Mouse (Mus musculus) embryonic facial prominence, embryonic 13.5 days (tissue): ENCODE results near the gene Rpl35a. TPM values are rescaled to one million over a fixed set of nuclear protein-coding genes. Genes with fewer than 3 reads are reported as not detected.
A peak's percentile ranks its signal among the peaks of the same experiment; 100 is the strongest.
"Not testable (repeated sequence)": the region's sequence is repeated elsewhere in the genome, so short reads cannot be mapped to it uniquely, and the experiment has no call there.

Source experiments
- ATAC-seq: fragments of 200-750 bp; cut with Nextera tagmentation; 2 replicates; pipeline ENCODE4 v1.8.0; 2017; ENCODE audit warnings: low read depth; ENCODE audit not compliant: insufficient number of reproducible peaks, insufficient read depth, low FRiP score, low TSS enrichment
- H3K27ac ChIP-seq: fragments of 300-500 bp; sonication (generic); 2 replicates; pipeline ENCODE4 v1.5.1; 2015; ENCODE audit warnings: moderate library complexity, mild to moderate bottlenecking, inconsistent platforms
- H3K27me3 ChIP-seq: fragments of 300-500 bp; sonication (generic); 2 replicates; pipeline ENCODE4 v1.6.1; 2015; ENCODE audit warnings: mild to moderate bottlenecking, inconsistent platforms
- H3K36me3 ChIP-seq: fragments of 300-500 bp; sonication (generic); 2 replicates; pipeline ENCODE4 v1.6.1; 2015; ENCODE audit warnings: mild to moderate bottlenecking, inconsistent platforms
- H3K4me1 ChIP-seq: fragments of 300-500 bp; sonication (generic); 2 replicates; pipeline ENCODE4 v1.6.1; 2015; ENCODE audit warnings: inconsistent platforms
- H3K4me2 ChIP-seq: fragments of 300-500 bp; sonication (generic); 2 replicates; pipeline ENCODE4 v1.6.1; 2015; ENCODE audit warnings: moderate library complexity, mild to moderate bottlenecking, inconsistent platforms
- H3K4me3 ChIP-seq: fragments of 300-500 bp; sonication (generic); 2 replicates; pipeline ENCODE4 v1.5.1; 2015; ENCODE audit warnings: mild to moderate bottlenecking, inconsistent platforms
- H3K9ac ChIP-seq: fragments of 300-500 bp; sonication (generic); 2 replicates; pipeline ENCODE4 v1.6.1; 2015; ENCODE audit warnings: mild to moderate bottlenecking, inconsistent platforms
- H3K9me3 ChIP-seq: fragments of 300-500 bp; sonication (generic); 2 replicates; pipeline ENCODE4 v1.6.1; 2016; ENCODE audit warnings: inconsistent platforms
- WGBS: fragments of 180-500 bp; shearing (Covaris S2); methylation state at CpG from one replicate; pipeline ENCODE4 v1.1.7; 2015; ENCODE audit warnings: mixed read lengths; 5-methylcytosine and 5-hydroxymethylcytosine counted together
- polyA plus RNA-seq: library from polyadenylated mRNA; unstranded; fragments of >200 nt; fragmentation: Nextera tagmentation; extraction: Ambion mirVana; gene quantifications from 2 replicates; pipeline ENCODE4 v1.2.1, GENCODE M21; 2015

Rpl35a gene
- polyA plus RNA-seq, 1 experiment from 2014 or later, result 1,031 TPM

DNA sequence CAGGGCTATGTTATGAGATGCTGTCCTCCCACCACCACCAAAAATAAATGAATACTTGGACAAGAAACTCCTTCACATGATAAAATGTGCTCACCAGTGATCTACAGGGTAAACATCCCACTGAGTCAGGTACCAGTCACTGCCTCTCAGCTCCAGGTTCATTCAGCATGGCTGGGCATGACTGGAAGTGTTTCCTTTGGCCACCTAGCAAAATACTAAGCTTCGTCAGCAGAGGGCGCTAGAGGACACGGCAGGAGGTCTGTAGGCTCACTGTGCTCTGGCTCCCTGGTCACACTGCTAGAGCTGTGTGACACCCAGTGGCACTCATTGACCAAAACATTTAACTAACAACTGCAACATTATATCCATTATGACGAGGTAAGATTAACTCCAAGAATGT lies 32.5 kb upstream of the Rpl35a start:
- 4% methylated on average over 4 of the region's 4 CpGs for WGBS
- Histone ChIP-seq H3K9me3 (no peaks in the 10 kb centered on the region), H3K4me3 (no peak overlapping the region), H3K27ac (no peak overlapping the region), H3K4me2 (no peak overlapping the region), H3K27me3 (no peaks in the 10 kb centered on the region), H3K4me1 (0 out of 2 replicates have a peak, but pooled peaks cover 4% of the 10 kb centered on the region), H3K36me3 (no peaks in the 10 kb centered on the region), H3K9ac (no peak overlapping the region)
- no peak for ATAC-seq

- WGBS, result 58% methylated on average over 8 of the region's 8 CpGs
- no peaks in the 10 kb centered on the region for H3K9me3 ChIP-seq
- ATAC-seq, result no peak
- H3K36me3 ChIP-seq, result no peaks in the 10 kb centered on the region
- no peak overlapping the region for H3K27ac ChIP-seq
- 0 out of 2 replicates have a peak overlapping the region, but pooled peaks have one; percentile 22 for H3K9ac ChIP-seq
- 0 out of 2 replicates have a peak, but pooled peaks cover 4% of the 10 kb centered on the region for H3K4me1 ChIP-seq
- no peak overlapping the region for H3K4me2 ChIP-seq
- H3K4me3 ChIP-seq, result no peak overlapping the region
- H3K27me3 ChIP-seq, result no peaks in the 10 kb centered on the region
Measured at GRCm38 (mm10) chr16:33024456-33025104, 31.7 kb upstream of the Rpl35a start.

DNA sequence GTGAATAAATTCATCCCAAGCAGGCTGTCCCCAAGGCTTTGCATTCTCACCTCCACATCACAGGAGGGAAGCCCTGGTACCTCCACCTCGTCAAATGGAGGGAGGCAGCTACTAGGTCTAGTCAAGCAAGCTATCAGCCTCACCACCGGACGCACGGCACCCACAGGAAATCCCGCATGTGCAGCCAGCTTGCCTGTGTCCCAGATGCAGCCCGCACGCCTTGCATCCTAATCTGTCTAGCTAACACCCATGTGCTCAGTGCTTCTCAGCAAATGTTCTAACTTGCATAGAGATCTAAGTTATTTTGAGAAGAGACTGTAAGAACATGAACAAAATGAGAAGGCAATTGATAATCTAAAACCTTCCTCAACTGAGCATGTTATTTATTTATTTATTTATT lies 29.9 kb upstream of the Rpl35a start:
- H3K4me1 ChIP-seq, result 0 out of 2 replicates have a peak, but pooled peaks cover 4% of the 10 kb centered on the region
- H3K4me2 ChIP-seq, result no peak overlapping the region
- no peak overlapping the region for H3K9ac ChIP-seq
- ATAC-seq, result no peak
- H3K27ac ChIP-seq, result no peak overlapping the region
- WGBS, result 83% methylated on average over 7 of the region's 7 CpGs
- H3K9me3 ChIP-seq, result no peaks in the 10 kb centered on the region
- no peaks in the 10 kb centered on the region for H3K27me3 ChIP-seq
- H3K4me3 ChIP-seq, result no peak overlapping the region
- H3K36me3 ChIP-seq, result no peaks in the 10 kb centered on the region

DNA sequence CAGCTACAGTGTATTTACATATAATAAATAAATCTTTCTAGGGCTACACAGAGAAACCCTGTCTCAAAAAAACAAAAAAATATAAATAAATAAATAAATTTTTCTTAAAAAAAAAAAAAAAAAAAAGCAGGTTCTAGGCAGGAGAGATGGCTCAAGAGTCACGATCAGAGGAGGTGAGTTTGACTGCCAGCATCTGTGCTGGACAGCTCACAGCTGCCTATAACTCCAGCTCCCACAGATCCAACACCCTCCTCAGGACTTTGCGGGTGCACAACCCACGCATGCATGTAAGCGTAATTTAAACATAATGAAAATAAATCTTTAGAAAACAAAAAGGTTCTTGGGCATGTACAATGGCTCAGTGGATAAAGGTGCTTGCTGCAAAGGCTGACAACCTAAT lies 20.2 kb upstream of the Rpl35a start:
- Histone ChIP-seq H3K27ac (no peak overlapping the region), H3K4me1 (peaks cover 4% of the 10 kb centered on the region; the same call in 1 of the 2 replicates), H3K36me3 (no peaks in the 10 kb centered on the region), H3K9me3 (no peaks in the 10 kb centered on the region), H3K9ac (no peak overlapping the region), H3K4me2 (no peak overlapping the region), H3K4me3 (no peak overlapping the region), H3K27me3 (no peaks in the 10 kb centered on the region)
- 68% methylated on average over 4 of the region's 4 CpGs for WGBS
- ATAC-seq, result no peak

GRCm38 (mm10) chr16:33042682-33043081 lies 13.6 kb upstream of the Rpl35a start:
- Histone ChIP-seq H3K27ac (no peak overlapping the region), H3K4me1 (no peaks in the 10 kb centered on the region), H3K9ac (no peak overlapping the region), H3K9me3 (no peaks in the 10 kb centered on the region), H3K36me3 (no peaks in the 10 kb centered on the region), H3K4me2 (no peak overlapping the region), H3K4me3 (no peak overlapping the region), H3K27me3 (no peaks in the 10 kb centered on the region)
- no peak for ATAC-seq
- 89% methylated on average over 1 of the region's 1 CpGs for WGBS

DNA sequence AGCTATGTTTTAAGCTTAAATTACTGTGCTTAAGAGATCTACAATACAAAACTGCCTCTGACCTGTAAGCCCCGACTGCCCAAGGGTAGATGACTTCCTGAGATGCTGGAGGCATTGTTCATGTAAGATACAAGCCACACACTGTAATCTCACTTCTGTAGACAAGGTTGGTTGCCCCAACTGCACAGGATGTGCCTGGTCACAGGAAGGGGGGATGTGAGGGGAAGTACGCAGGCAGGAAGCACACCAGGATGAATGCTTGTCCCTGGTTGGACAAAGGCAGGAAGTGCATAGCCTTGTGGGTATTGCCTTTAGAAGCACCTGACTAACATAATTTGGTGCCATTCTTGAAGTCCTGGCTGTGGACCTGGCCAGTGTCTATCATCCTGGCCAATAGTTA lies 13.0 kb upstream of the Rpl35a start:
- no peaks in the 10 kb centered on the region for H3K36me3 ChIP-seq
- H3K9ac ChIP-seq, result no peak overlapping the region
- H3K9me3 ChIP-seq, result no peaks in the 10 kb centered on the region
- H3K4me2 ChIP-seq, result no peak overlapping the region
- WGBS, result 71% methylated on average over 2 of the region's 2 CpGs
- H3K27me3 ChIP-seq, result no peaks in the 10 kb centered on the region
- no peak overlapping the region for H3K4me3 ChIP-seq
- no peak overlapping the region for H3K27ac ChIP-seq
- no peaks in the 10 kb centered on the region for H3K4me1 ChIP-seq
- no peak for ATAC-seq

DNA sequence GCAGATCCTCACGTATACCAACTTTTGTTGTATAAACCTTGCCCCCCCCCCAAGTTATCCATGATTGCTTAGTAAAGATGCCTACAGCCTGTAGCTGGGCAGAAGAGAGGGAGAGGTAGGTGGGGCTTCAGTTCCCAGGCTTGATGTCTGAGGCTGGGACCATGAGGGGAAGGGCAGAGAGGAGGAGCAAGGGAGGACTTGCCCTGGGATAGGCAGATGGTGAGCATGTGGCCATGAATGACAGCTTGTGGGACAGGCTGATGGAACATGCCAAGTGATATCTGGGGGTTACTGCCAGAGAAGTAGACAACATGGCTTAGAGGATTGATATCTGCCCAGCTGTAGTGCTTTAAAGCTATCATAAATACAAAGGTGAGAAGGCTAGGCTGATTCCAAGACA lies 8.2 kb upstream of the Rpl35a start:
- no peak overlapping the region for H3K9ac ChIP-seq
- ATAC-seq, result no peak
- WGBS, result 80% methylated on average over 1 of the region's 1 CpGs

GRCm38 (mm10) chr16:33048686-33049085 lies 7.6 kb upstream of the Rpl35a start:
- H3K4me2 ChIP-seq, result no peak overlapping the region
- no peaks in the 10 kb centered on the region for H3K4me1 ChIP-seq
- no peaks in the 10 kb centered on the region for H3K9me3 ChIP-seq
- H3K27me3 ChIP-seq, result no peaks in the 10 kb centered on the region
- no peak overlapping the region for H3K4me3 ChIP-seq
- WGBS, result 71% methylated on average over 2 of the region's 2 CpGs
- no peak overlapping the region for H3K9ac ChIP-seq
- ATAC-seq, result no peak
- H3K36me3 ChIP-seq, result no peaks in the 10 kb centered on the region
- H3K27ac ChIP-seq, result no peak overlapping the region

More for the DNA sequence above, 8.2 kb upstream of the Rpl35a start:
- no peaks in the 10 kb centered on the region for H3K27me3 ChIP-seq
- H3K36me3 ChIP-seq, result no peaks in the 10 kb centered on the region
- no peak overlapping the region for H3K4me3 ChIP-seq
- H3K27ac ChIP-seq, result no peak overlapping the region
- H3K4me1 ChIP-seq, result no peaks in the 10 kb centered on the region
- H3K9me3 ChIP-seq, result no peaks in the 10 kb centered on the region
- no peak overlapping the region for H3K4me2 ChIP-seq

DNA sequence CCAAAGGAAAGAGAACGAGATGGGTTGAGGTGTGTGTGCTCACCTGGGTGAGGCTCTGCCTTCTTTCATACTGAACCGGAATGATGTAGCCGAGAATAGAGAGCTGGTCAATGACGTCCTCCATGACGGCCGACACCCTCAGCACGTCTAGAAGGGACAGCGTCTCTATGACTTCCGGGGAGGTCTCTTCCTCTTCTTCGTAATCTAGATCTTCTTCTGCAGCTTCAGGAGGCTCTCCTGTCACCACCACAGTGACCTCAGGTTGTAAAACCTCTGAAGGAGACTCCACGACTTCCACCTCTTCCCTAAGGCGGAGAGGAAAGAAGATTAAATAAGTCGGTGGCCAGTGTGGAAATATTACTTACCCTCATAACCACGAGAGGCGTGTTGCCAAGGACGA lies 6.4 kb upstream of the Rpl35a start:
- Histone ChIP-seq H3K27ac (no peak overlapping the region), H3K4me3 (no peak overlapping the region), H3K4me2 (no peak overlapping the region), H3K9ac (no peak overlapping the region), H3K9me3 (no peaks in the 10 kb centered on the region), H3K36me3 (no peaks in the 10 kb centered on the region), H3K27me3 (no peaks in the 10 kb centered on the region), H3K4me1 (no peaks in the 10 kb centered on the region)
- 93% methylated on average over 16 of the region's 16 CpGs for WGBS
- ATAC-seq, result no peak

- no peaks in the 10 kb centered on the region for H3K9me3 ChIP-seq
Measured at GRCm38 (mm10) chr16:33053141-33053540, 3.1 kb upstream of the Rpl35a start.

DNA sequence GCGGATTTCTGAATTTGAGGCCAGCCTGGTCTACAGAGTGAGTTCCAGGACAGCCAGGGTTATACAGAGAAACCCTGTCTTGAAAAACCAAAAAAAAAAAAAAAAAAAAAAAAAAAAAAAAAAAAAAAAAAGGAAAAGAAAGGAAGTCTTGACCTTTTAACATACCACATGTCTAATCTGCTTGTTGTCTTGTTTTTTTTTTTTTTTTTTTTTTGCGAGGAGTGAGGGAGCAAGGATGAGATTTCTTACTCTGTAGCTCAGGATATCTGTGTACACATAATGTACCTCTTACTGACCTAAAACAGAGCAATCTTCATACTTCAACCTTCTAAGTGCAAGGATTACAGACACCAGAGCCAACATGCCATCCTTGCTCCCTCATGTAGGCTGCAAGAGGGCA lies 1.3 kb upstream of the Rpl35a start:
- H3K9ac ChIP-seq, H3K27me3 ChIP-seq, H3K4me3 ChIP-seq, H3K4me2 ChIP-seq, H3K27ac ChIP-seq, ATAC-seq, H3K9me3 ChIP-seq: not testable (repeated sequence)
- peaks cover 21% of the 10 kb centered on the region for H3K36me3 ChIP-seq
- peaks cover 24% of the 10 kb centered on the region for H3K4me1 ChIP-seq
- 78% methylated on average over 2 of the region's 2 CpGs for WGBS

More at GRCm38 (mm10) chr16:33053141-33053540, 3.1 kb upstream of the Rpl35a start:
- ATAC-seq, result no peak
- Histone ChIP-seq H3K36me3 (peaks cover 4% of the 10 kb centered on the region), H3K4me1 (peaks cover 8% of the 10 kb centered on the region), H3K4me2 (no peak overlapping the region), H3K9ac (no peak overlapping the region), H3K27me3 (no peaks in the 10 kb centered on the region), H3K4me3 (no peak overlapping the region), H3K27ac (no peak overlapping the region)
- 56% methylated on average over 5 of the region's 5 CpGs for WGBS

DNA sequence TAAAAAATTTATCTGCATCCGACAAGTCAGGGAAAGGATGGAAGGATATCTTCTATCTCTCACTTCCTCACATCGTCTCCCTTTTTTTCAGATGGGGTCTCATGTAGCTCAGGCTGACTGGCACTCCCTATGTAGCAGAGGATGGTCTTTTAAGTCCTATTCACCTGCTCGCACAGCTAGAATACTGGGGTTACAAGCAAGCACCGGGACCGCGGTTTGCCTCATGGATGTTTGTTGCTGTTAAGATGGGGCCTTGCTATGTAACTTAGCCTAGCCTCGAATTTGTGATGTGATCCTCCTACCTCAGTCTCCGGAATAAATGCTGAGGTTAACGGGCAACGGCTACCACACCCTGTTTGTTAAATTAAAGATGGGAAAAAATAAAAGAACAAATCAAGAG lies 598 bp upstream of the Rpl35a start:
- Histone ChIP-seq H3K27ac (no peak overlapping the region; the same call in 1 of the 2 replicates), H3K9ac (peak overlapping the region; percentile 96), H3K36me3 (peaks cover 29% of the 10 kb centered on the region), H3K27me3 (no peaks in the 10 kb centered on the region), H3K9me3 (no peaks in the 10 kb centered on the region), H3K4me3 (peak overlapping the region; percentile 72), H3K4me1 (peaks cover 24% of the 10 kb centered on the region), H3K4me2 (peak overlapping the region; percentile 72)
- ATAC-seq, result no peak
- 23% methylated on average over 10 of the region's 10 CpGs for WGBS
